Mouse (Mus musculus) heart, embryonic 16.5 days (tissue): Measurements from ENCODE around the gene Rprml. TPM values are rescaled to one million over a fixed set of nuclear protein-coding genes. Genes with fewer than 3 reads are reported as not detected.
"Not testable (repeated sequence)": the region's sequence is repeated elsewhere in the genome, so short reads cannot be mapped to it uniquely, and the experiment has no call there.

Experiments used
- ATAC-seq: fragments of 200-750 bp; cut with Nextera tagmentation; replicated peaks from 2 replicates; pipeline ENCODE4 v1.8.0; 2017; ENCODE audit warnings: moderate number of reproducible peaks; ENCODE audit not compliant: insufficient read depth, low FRiP score; ENCODE audit errors: extremely low read depth
- H3K27ac ChIP-seq: fragments of 300-500 bp; sonication (generic); 2 replicates; pipeline ENCODE4 v1.5.1; 2014; ENCODE audit warnings: mild to moderate bottlenecking, low read length, control low read depth, moderate library complexity
- H3K27me3 ChIP-seq: fragments of 300-500 bp; sonication (generic); 2 replicates; pipeline ENCODE4 v1.6.1; 2014; ENCODE audit warnings: low read length, mixed read lengths; ENCODE audit not compliant: control insufficient read depth, insufficient read depth
- H3K36me3 ChIP-seq: fragments of 300-500 bp; sonication (generic); 2 replicates; pipeline ENCODE4 v1.6.1; 2014; ENCODE audit not compliant: control insufficient read depth, insufficient read depth
- H3K4me1 ChIP-seq: fragments of 300-500 bp; sonication (generic); 2 replicates; pipeline ENCODE4 v1.6.1; 2014; ENCODE audit warnings: low read length, mixed read lengths; ENCODE audit not compliant: control insufficient read depth, insufficient read depth
- H3K4me2 ChIP-seq: fragments of 300-500 bp; sonication (generic); 2 replicates; pipeline ENCODE4 v1.6.1; 2014; ENCODE audit warnings: low read depth, mild to moderate bottlenecking, control low read depth, low read length
- H3K4me3 ChIP-seq: fragments of 300-500 bp; sonication (generic); 2 replicates; pipeline ENCODE4 v1.5.1; 2014; ENCODE audit warnings: mild to moderate bottlenecking, control low read depth, low read length
- H3K9ac ChIP-seq: fragments of 300-500 bp; sonication (generic); 2 replicates; pipeline ENCODE4 v1.6.1; 2014; ENCODE audit warnings: low read length, control low read depth
- H3K9me3 ChIP-seq: fragments of 300-500 bp; sonication (generic); replicated peaks from 2 replicates; pipeline ENCODE4 v1.6.1; 2016; ENCODE audit warnings: low read length; ENCODE audit not compliant: control insufficient read depth
- WGBS: fragments of 180-500 bp; shearing (Covaris S2); extraction: QIAGEN DNeasy Blood & Tissue Kit; methylation state at CpG from one replicate; pipeline ENCODE4 v1.1.7; 2014; 5-methylcytosine and 5-hydroxymethylcytosine counted together
- polyA plus RNA-seq: library from polyadenylated mRNA; unstranded; fragments of >200 nt; fragmentation: Nextera tagmentation; extraction: Ambion mirVana; gene quantifications from 2 replicates; pipeline ENCODE4 v1.2.1, GENCODE M21; 2015

The Rprml gene
- polyA plus RNA-seq, 1 experiment from 2014 or later, result not detected

DNA sequence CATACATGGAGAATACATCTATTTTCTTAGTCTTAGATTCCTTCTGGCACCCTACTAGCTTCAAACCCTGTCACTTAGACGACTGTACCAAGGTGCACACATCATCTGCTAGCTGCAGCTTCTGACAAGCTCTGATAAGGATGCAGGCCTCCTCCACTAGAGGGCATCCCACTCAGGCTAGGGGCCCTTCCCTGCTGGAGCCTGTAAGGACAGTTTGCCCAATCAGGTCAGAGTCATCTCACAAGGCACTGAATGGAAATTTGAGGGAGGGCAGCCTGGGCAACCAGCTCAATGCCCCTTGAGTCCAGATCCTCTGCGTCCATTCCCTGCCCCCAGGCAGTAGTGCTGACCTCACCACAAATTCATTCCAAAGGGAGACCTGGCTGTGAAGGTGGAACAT, 27.7 kb downstream of the Rprml start:
- not testable (repeated sequence) for ATAC-seq, H3K27ac ChIP-seq, H3K4me2 ChIP-seq, H3K27me3 ChIP-seq, H3K4me1 ChIP-seq, H3K9ac ChIP-seq, H3K4me3 ChIP-seq, H3K9me3 ChIP-seq
- 36% methylated on average over 2 of the region's 2 CpGs for WGBS
- peaks cover 24% of the 10 kb centered on the region for H3K36me3 ChIP-seq

- Histone ChIP-seq H3K9me3 (no peaks in the 10 kb centered on the region), H3K27me3 (no peaks in the 10 kb centered on the region), H3K4me1 (peaks cover 24% of the 10 kb centered on the region), H3K4me3 (no peak overlapping the region), H3K4me2 (no peak overlapping the region), H3K36me3 (peaks cover 34% of the 10 kb centered on the region), H3K9ac (no peak overlapping the region), H3K27ac (no peak overlapping the region)
- WGBS, result 70% methylated on average over 11 of the region's 11 CpGs
- ATAC-seq, result no peak
Measured at GRCm38 (mm10) chr11:103683667-103684334, 34.4 kb downstream of the Rprml start.

- no peak overlapping the region for H3K9ac ChIP-seq
- H3K4me3 ChIP-seq, result no peak overlapping the region
- no peaks in the 10 kb centered on the region for H3K9me3 ChIP-seq
- no peak overlapping the region for H3K4me2 ChIP-seq
- 68% methylated on average over 7 of the region's 7 CpGs for WGBS
- peak overlapping the region; percentile 40 for H3K27ac ChIP-seq
- H3K4me1 ChIP-seq, result peaks cover 37% of the 10 kb centered on the region
- H3K36me3 ChIP-seq, result peaks cover 32% of the 10 kb centered on the region
- H3K27me3 ChIP-seq, result no peaks in the 10 kb centered on the region
- peak; percentile 25; the same call in 1 of the 2 replicates for ATAC-seq
Measured at GRCm38 (mm10) chr11:103685261-103685736, 35.9 kb downstream of the Rprml start.

GRCm38 (mm10) chr11:103686706-103687105, 37.3 kb downstream of the Rprml start:
- 63% methylated on average over 6 of the region's 6 CpGs for WGBS
- Histone ChIP-seq H3K4me1 (peaks cover 49% of the 10 kb centered on the region), H3K27ac (no peak overlapping the region), H3K9ac (no peak overlapping the region), H3K4me2 (no peak overlapping the region), H3K9me3 (no peaks in the 10 kb centered on the region), H3K4me3 (no peak overlapping the region), H3K36me3 (peaks cover 22% of the 10 kb centered on the region), H3K27me3 (no peaks in the 10 kb centered on the region)
- ATAC-seq, result no peak

DNA sequence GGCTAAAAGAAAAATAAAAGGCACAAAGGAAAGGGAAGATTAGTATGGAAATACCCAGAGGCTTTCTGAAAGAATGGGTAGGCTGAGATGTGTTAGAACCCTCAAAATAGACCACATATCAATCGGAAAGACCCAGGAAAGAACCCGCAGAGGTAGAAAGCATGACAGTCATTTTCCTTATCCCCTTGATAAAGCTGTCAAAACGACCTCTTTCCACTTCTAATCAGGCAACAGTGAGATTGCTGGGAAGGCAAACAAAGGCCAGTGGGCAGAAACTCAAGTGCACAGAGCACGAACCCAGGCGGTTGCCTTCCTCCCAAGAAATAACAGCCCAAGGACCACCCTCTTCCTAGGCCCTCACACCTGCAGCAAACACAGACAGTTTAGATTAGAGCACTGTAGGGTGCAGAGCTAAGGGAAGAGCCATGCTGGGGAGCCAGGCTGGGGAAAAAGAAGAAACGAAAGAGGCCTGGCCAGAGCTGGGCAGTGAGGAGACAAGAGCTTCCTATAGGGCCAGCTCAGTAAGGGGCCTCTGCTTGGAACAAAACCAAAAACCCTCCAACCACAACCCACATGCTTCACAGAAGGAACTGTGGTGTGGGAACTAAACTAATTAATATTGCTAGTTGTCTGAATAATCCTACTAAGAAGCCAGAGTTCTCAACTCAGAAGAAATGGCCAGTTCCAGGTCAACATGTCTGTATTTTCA, 39.1 kb downstream of the Rprml start:
- H3K9ac ChIP-seq, result peak overlapping the region; percentile 44; the same call in 1 of the 2 replicates
- peak overlapping the region; percentile 80 for H3K27ac ChIP-seq
- 0 out of 2 replicates have a peak overlapping the region, but pooled peaks have one; percentile 10 for H3K4me2 ChIP-seq
- 14% methylated on average over 6 of the region's 6 CpGs for WGBS
- peaks cover 49% of the 10 kb centered on the region for H3K4me1 ChIP-seq
- no peaks in the 10 kb centered on the region for H3K27me3 ChIP-seq
- no peak overlapping the region for H3K4me3 ChIP-seq
- no peaks in the 10 kb centered on the region for H3K9me3 ChIP-seq
- H3K36me3 ChIP-seq, result peaks cover 10% of the 10 kb centered on the region
- peak; percentile 45 for ATAC-seq

DNA sequence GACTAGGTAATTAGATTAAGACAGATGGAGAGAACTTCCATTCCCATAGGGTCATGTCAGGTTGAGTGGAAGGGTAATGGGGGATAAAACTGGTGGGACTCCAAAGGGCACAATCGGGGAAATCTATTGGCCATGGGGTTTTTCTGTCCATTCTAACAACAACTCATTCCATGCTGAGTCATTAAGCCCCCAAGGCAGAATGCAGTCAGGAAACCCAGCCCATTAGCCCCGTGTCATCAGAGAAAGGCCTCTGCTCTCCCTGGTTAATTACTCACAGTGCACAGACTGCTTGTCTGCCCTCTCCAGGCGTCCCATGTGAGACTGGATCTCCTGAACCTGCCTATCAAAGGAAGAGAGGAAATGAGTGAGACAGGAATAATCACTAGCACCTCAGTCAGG, 39.6 kb downstream of the Rprml start:
- no peak for ATAC-seq
- WGBS, result 28% methylated on average over 3 of the region's 3 CpGs
- Histone ChIP-seq H3K4me1 (peaks cover 49% of the 10 kb centered on the region), H3K27ac (peak overlapping the region; percentile 80), H3K4me2 (no peak overlapping the region), H3K9ac (no peak overlapping the region), H3K9me3 (no peaks in the 10 kb centered on the region), H3K27me3 (no peaks in the 10 kb centered on the region), H3K4me3 (no peak overlapping the region), H3K36me3 (peaks cover 10% of the 10 kb centered on the region)

DNA sequence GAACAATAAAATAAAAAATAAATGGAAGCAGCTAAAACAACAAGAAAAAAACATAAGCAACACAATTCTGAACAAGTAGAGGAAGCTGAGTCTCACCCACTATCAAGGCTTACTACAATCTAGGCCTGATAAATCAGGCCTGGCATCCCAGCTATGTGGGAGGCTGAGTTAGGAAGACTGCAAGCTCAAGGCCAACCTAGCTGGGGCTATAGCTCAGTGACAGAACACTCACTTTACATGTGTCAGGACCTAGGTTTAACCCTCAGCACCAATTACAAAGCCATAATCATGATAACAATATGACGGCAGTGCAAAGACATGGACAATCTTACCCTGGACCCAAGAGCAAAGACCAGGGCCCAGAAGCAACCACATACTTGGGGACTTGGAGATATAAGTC, 41.7 kb downstream of the Rprml start:
- H3K4me1 ChIP-seq, result peaks cover 44% of the 10 kb centered on the region
- no peaks in the 10 kb centered on the region for H3K9me3 ChIP-seq
- no peak for ATAC-seq
- H3K4me3 ChIP-seq, result no peak overlapping the region
- WGBS, result 30% methylated on average over 1 of the region's 1 CpGs
- H3K4me2 ChIP-seq, result no peak overlapping the region
- no peak overlapping the region for H3K9ac ChIP-seq
- H3K27ac ChIP-seq, result no peak overlapping the region
- peaks cover 10% of the 10 kb centered on the region for H3K36me3 ChIP-seq
- H3K27me3 ChIP-seq, result no peaks in the 10 kb centered on the region

GRCm38 (mm10) chr11:103693241-103693640, 43.9 kb downstream of the Rprml start:
- peaks cover 34% of the 10 kb centered on the region for H3K4me1 ChIP-seq

More at GRCm38 (mm10) chr11:103693241-103693640, 43.9 kb downstream of the Rprml start:
- ATAC-seq, result no peak
- no peaks in the 10 kb centered on the region for H3K27me3 ChIP-seq
- H3K36me3 ChIP-seq, result no peaks in the 10 kb centered on the region
- H3K4me2 ChIP-seq, result no peak overlapping the region
- no peaks in the 10 kb centered on the region for H3K9me3 ChIP-seq
- H3K9ac ChIP-seq, result no peak overlapping the region
- no peak overlapping the region for H3K4me3 ChIP-seq
- no peak overlapping the region for H3K27ac ChIP-seq
- 36% methylated on average over 1 of the region's 1 CpGs for WGBS
